Mouse (Mus musculus) mammary gland, adult 2 months (tissue): ENCODE measurements around the gene Slc9b1. TPM values are rescaled to one million over a fixed set of nuclear protein-coding genes. Genes with fewer than 3 reads are reported as not detected.

ENCODE experiments used
- polyA plus RNA-seq: library from polyadenylated mRNA; depleted of rRNA; stranded (reverse); fragments of >200 nt; gene quantifications from 2 replicates; pipeline ENCODE4 v1.2.3, GENCODE M21; 2012; ENCODE audit warnings: low replicate concordance; rRNA removed

Slc9b1 gene
- 0.07 TPM in 1 of 2 replicates, not detected in the other for polyA plus RNA-seq

DNA sequence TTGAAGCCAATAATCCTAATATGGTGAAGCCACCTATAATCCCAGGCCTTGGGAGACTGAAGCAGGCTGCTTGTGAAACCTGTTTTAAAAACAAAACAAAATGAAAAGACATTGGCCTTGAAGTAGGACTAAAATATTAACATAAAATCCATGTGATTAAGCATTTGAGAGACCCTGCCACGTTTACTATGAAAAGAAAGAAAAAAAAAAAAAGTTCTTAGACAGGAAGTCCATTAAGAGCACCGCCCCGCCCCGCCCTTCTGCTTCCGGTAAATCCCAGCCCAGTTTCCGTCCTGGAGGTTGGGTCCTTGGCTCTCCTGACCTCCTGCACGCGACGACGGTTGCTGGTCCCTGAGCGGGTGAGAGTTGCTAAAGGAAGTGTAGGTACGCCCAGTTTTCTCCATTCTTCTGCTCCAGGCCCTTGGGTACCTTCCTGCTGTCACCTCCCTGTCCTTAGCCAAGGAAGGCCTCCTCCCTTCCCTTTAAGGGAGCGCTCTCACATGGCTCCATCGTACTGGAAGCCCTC, at the start of gene Slc9b1:
Gene Slc9b1 (plus strand): TSS at position 291 of the 526 bp plus-strand sequence.

DNA sequence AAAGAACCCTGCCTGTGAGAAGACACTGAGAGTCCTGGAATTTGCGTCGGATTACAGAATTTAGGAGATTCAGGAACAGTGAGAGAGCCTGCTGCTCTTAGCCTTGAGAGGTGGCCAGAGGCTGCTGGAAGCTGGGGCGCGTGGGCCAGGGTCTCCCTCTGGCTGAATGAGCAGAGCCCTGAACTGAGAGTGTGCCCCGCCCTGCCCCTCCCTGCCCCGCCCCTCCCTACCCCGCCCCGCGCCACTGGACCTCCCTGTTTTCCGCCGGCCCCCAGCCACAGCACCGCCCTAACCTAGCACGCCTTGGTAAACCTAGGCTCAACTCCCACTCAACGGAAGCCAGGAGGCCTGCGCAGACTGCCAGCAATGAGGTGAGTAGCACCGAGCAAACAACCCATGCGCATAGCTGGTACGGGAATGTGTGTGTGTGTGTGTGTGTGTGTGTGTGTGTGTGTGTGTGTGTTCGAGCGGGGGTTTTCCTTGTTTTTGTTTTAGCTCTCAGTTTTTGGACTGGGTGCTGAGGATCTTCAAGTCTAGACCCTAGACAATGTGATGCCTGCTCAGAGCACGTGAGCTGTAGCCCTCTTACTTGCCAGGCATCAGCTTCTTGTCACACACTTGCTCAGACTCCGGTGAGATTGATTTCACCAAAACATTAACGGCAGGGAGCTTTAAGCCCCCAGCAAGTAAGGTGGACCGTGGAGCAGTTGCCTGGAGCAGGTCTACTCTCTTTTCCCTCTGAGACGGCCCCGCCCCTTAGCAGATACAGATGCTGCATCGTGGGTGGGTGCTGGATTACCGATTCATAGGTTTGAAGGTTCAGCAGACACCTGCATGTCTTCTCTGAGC, 40.2 kb upstream of the Slc9b1 start, which contains the start of gene Slc9b2:
Gene Slc9b2 (plus strand): TSS at position 290 of the 849 bp plus-strand sequence.

GRCm38 (mm10) chr3:135423608-135424212, 75.9 kb downstream of the Slc9b1 start, which contains the start of gene Cisd2:
Gene Cisd2 (minus strand): TSS chr3:135423925.

DNA sequence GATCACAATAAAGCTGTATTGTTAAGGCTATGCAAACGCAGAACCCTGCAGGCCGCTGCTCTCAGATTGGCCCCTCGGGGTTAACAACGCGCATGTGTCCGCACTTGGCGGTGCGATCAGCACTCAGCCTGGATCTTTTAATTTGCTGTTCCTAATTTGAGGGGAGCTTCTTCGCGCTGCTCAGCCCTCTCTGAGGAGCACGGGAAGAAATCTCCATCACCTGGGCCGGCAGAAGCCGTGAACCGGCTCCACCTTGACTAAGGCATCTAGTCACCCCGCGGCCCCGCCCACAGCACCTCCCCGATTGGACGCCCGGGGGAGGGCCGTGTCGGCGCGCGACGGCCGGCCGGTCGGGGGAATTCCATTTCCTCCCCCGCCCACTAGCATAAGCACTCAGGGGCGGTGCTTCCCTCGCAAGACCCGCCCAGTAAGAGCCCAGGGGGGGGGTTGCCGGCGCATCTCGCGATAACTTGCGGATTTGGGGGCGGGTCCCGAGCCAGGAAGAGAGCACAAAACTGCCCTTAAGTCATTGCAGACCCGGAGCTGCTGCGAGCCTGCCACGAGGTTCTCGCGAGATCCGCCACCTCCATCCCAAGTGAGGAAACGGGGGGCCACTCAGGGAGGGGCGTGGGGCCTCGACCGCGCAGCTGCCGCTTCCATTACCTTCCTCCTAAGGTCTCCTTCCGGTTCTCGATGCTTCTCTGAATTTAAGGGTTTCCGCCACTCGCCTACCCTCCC, 90.1 kb downstream of the Slc9b1 start, which contains the start of gene Ube2d3:
Gene Ube2d3 (plus strand): TSS at position 392 of the 738 bp plus-strand sequence.

Other genes with a start within 250 kb of the Slc9b1 start
- 0.33 and 0.59 TPM in 2 replicates for gene Cenpe, start 135.5 kb upstream of the Slc9b1 start, polyA plus RNA-seq
- gene Bdh2, start 66.8 kb upstream of the Slc9b1 start, polyA plus RNA-seq = 1.1 and 3.7 TPM in 2 replicates
- gene Slc9b2, start 40.3 kb upstream of the Slc9b1 start, polyA plus RNA-seq = 0.20 and 0.59 TPM in 2 replicates
- gene Cisd2, start 75.9 kb downstream of the Slc9b1 start, polyA plus RNA-seq = 14.3 and 27.6 TPM in 2 replicates
- 272 and 312 TPM in 2 replicates for gene Ube2d3, start 90.1 kb downstream of the Slc9b1 start, polyA plus RNA-seq
- gene Manba, start 137.6 kb downstream of the Slc9b1 start, polyA plus RNA-seq = 4.8 and 5.7 TPM in 2 replicates